Mouse (Mus musculus) cerebellum, adult 18-20 months (tissue): Measurements from ENCODE around the gene Pdss2.

ENCODE experiments used
- DNase-seq, 2 experiments: peaks; one replicate each; pipeline ENCODE4 v3.0.0; 2021

The Pdss2 gene

GRCm38 (mm10) chr10:43220910-43221625 lies at the start of gene Pdss2:
Pdss2 (plus strand) TSS chr10:43221486.
- DNase-seq: peak; percentile 92 to 98

- DNase-seq: no peak
These were observed 49.2 kb upstream of the Pdss2 start for GRCm38 (mm10) chr10:43172066-43172465.

DNA sequence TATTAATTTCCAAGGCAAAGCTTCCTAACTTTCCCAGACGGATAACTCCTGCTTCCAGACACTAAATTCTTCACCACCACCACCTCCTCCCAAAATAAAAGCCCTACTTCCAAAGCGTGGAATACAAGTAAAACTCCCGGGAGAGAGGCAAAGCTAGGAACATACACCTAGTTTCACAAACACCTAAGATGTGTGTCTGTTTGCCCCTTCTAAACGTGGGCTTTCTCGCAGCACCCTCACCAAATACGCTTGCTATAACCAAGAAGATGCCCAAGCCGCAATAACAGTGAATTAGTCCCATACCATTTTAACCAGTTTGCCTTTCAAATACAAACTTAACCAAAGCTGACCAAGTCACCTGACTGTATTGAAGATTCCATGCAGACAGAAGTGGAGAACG lies 48.7 kb upstream of the Pdss2 start:
- DNase-seq: no peak

- peak; percentile 43 to 67 for DNase-seq
These were observed 48.0 kb upstream of the Pdss2 start for GRCm38 (mm10) chr10:43173141-43173827.

GRCm38 (mm10) chr10:43173828-43174325 lies 47.4 kb upstream of the Pdss2 start:
- DNase-seq: peak in 1 of 2 experiments; percentile 45

DNA sequence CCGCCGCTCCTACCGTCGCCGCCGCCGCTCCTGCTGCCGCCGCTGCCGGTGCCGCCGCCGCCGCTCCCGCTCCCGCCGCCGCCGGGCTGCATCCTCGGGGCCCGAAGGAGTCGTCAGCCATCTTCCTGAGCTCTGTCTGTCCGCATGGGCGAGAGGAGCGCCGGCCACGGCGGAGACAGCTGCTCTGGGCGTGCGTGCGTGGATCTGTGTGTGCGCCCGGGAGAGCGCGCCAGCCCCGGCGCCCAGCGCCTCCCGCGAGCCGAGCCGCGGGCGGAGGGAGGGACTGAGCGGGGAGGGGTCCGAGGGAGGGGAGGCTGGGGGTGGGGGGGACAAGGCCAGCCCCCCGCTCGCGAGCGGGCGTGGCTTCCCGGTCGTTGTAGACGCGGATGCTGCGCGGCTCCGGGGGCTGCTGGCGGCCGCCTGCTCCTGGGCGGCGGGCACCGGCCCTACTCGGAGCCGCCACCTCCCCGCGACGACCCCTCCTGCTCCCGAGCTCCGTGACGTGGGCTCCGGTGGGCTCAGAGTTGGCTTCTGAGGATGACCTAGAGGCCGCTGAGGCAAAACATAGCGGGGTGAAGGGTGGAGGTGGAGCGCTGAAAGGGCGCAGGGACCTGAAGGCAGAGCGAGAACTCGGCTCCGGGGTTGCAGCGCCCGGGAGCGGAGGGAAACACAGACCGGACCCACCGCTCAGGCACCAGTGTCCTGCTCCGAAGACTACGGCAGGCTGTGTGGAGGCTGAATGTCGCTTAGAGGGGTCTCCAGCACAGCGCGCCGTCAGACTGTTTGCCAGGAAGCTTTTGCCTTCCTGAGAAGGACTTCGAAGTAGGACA lies 46.7 kb upstream of the Pdss2 start, which contains the start of the genes Sobp and 9030612E09Rik:
Gene Sobp (minus strand): TSS at position 205 of the 830 bp plus-strand sequence.
Gene 9030612E09Rik (plus strand): TSS at position 379 of the 830 bp plus-strand sequence.
- peak; percentile 75 to 85 for DNase-seq

DNA sequence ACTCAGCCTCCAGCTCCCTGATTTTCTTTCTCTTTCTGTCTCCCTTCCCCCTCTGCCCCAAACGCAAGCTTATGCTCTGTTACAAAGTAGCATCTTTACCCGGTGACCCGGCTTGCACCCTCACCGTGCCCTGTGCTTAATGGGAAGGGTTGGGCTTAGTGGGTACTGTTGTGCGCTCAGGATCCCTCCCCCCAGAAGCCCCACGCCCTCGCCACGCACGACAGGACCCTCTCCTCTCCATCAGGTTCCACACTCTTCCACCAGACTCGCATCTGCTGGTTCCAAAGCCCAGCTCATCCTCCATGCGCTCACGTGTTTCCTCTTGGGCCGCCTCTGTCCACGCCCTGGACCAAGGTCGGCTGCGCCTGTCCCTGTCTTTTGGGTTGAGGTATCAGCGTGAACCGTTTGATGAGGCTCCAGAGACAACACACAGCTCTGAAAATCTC lies 46.1 kb upstream of the Pdss2 start:
- DNase-seq: peak; percentile 68

GRCm38 (mm10) chr10:43180313-43180912 lies 40.9 kb upstream of the Pdss2 start:
- DNase-seq: peak; percentile 48 to 58

- no peak for DNase-seq
These were observed 21.1 kb upstream of the Pdss2 start for GRCm38 (mm10) chr10:43200206-43200605.

GRCm38 (mm10) chr10:43203865-43204264 lies 17.4 kb upstream of the Pdss2 start:
- DNase-seq: no peak

- peak; percentile 26 to 45 for DNase-seq
These were observed 9.4 kb upstream of the Pdss2 start for GRCm38 (mm10) chr10:43211866-43212265.

GRCm38 (mm10) chr10:43217361-43217900 lies 3.9 kb upstream of the Pdss2 start:
- DNase-seq: no peak

GRCm38 (mm10) chr10:43220479-43220878 lies 807 bp upstream of the Pdss2 start:
- DNase-seq: peak in 1 of 2 experiments; percentile 5

DNA sequence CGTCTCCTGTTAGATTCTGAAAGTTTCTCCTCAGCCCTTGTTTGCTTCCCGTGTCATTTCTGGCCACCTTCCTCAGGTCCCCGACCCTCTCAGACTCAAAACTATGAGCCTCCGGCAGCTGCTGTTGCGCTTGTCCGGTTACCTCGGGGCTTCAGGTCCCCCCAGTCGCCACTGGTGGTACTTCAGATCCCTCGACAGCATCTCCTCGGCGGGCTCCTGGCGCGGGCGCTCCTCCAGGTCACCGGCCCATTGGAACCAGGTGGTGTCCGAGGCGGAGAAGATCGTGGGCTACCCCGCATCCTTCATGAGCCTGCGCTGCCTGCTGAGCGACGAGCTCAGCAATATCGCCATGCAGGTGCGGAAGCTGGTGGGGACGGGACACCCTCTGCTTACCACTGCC lies 373 bp downstream of the Pdss2 start:
- peak in 1 of 2 experiments; percentile 51 for DNase-seq

DNA sequence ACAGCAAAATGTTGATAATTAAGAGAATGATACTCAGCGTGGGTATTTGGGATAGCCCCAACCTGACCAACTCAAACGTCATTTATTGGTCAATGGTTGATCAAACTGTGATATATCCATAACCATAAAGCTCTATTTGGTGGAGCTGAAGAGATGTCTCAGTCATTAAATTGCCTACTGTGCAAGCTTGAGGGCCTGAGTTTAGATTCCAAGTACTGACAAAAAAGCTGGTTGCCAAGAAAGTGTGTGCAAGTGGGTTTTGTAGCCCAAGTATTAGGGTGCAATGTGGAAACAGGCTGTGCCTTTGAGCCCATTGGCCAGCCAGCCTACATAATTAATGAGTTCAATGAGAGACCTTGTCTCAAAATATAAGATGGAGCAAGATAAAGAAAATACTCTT lies 2.1 kb downstream of the Pdss2 start:
- DNase-seq: no peak

- DNase-seq: no peak
These were observed 5.1 kb downstream of the Pdss2 start for GRCm38 (mm10) chr10:43226391-43226790.

GRCm38 (mm10) chr10:43229236-43229635 lies 8.0 kb downstream of the Pdss2 start:
- no peak for DNase-seq

DNA sequence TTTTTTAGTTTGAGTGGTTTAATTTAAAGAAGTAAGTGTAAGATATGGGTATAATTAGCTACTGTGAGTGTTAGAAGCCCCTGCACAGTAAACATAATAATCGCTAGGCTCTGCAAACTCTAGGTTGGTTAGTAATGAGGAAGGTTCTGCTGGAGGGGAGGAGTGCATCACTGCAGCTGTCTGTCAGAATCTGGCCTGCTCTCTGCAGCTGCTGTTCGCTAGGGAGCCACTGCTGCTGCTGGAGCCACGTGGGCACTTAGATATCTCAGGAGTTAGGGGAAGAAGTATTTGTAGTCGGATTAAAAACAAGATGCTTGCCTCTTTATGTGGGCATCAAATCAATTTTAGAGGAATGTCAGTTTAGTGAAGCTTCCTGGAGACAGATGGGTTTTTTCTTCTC lies 13.2 kb downstream of the Pdss2 start:
- DNase-seq: no peak

DNA sequence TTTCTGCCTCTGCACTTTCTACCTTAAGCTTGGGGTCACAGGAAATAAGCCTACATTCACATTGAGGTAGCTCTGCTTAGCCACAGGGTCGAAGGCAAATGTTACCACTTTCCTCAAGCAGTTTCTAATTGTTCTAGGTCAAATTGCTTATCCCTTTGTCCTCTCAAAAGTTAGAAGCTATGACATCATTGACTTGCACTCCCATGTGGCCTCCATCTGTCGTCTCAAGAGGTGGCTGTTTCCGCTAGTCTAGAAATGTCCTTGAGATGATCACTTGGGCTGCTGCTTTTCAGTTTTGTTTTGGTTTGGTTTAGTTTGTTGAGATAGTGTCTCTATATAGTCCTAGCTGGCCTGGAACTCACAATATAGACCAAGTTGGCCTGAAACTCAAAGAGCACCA lies 13.7 kb downstream of the Pdss2 start:
- no peak for DNase-seq

DNA sequence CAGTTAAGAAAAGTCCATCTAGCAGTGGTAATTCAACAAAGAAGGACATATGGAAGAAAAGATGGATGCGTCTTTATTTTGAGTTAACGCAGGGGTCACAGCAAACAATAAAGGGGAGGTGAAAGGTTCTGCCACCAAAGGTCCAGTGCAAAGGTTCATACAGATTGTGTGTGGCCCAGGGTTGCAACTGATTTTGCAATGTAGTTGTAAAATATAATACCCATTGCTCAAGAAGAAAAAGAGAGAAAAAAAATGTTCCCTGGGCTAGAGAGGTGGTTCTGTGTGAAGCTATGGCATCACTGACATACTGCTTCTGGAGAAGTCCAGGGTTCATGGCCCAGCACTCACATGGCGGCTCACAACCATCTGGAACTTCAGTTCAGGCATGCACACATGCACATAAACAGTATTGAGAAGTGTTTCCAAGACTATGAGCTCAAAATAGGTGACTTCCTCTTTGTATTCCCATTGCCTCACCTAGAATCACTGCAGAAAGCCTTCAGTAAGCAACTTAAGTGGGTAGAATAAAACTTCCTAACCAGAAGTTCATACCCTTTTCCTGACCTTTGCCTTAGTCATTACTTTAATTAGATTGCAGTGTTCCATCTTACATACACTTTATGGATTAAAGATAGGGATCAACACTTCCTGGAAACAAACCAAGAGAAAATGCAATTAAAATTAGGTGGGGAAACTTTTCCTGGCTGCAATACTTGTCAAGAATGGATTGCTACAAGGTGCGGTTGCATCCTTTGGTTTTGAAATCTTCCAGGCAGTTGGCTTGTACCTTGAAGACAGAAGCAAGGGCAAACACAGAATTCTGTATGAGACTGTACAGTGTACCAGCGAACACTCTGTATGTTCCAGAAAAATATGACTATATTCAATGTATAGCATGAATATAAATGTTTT lies 14.7 kb downstream of the Pdss2 start:
- DNase-seq: no peak

- DNase-seq: no peak
These were observed 20.9 kb downstream of the Pdss2 start for GRCm38 (mm10) chr10:43242215-43242614.
